Mouse (Mus musculus) hematopoietic stem cell, adult 5-6 weeks (primary cell): Measurements from ENCODE around the gene Cela3b. TPM values are rescaled to one million over a fixed set of nuclear protein-coding genes. Genes with fewer than 3 reads are reported as not detected.
"Not testable (repeated sequence)": the region's sequence is repeated elsewhere in the genome, so short reads cannot be mapped to it uniquely, and the experiment has no call there.

ENCODE experiments used
- ATAC-seq, 2 experiments: fragments of 125-278 bp in 1 of 2; replicated peaks in 1 of 2; 2 replicates each; pipeline ENCODE4 v1.8.0; 2016 to 2017; ENCODE audit warnings: inconsistent platforms in 2 of 2, mild to moderate bottlenecking in 2 of 2, moderate number of reproducible peaks in 2 of 2, low read depth in 1 of 2, moderate TSS enrichment in 1 of 2; ENCODE audit not compliant: low FRiP score in 2 of 2, poor library complexity in 2 of 2, severe bottlenecking in 2 of 2, insufficient read depth in 1 of 2, low TSS enrichment in 1 of 2
- total RNA-seq: library from RNA; stranded (forward); fragments of 172-1452, 232-1000 nt; gene quantifications from 2 replicates; pipeline ENCODE4 v1.2.3, GENCODE M21; 2017

Gene Cela3b
- total RNA-seq, 1 experiment from 2014 or later = not detected

GRCm38 (mm10) chr4:137445881-137446280 lies 15.5 kb upstream of the Cela3b start:
- no peak for ATAC-seq

- ATAC-seq = 0 out of 4 replicates have a peak, but pooled peaks of 1 of the 2 experiments have one; percentile 43
Observed at GRCm38 (mm10) chr4:137443625-137444024, 13.3 kb upstream of the Cela3b start.

- ATAC-seq = no peak
Observed at GRCm38 (mm10) chr4:137441332-137441731, 11.0 kb upstream of the Cela3b start.

GRCm38 (mm10) chr4:137438842-137439241 lies 8.5 kb upstream of the Cela3b start:
- ATAC-seq = peak; percentile 32 to 44; a peak in 1 of 4 replicates

- ATAC-seq = no peak
Observed at GRCm38 (mm10) chr4:137436979-137437669, 6.8 kb upstream of the Cela3b start.

GRCm38 (mm10) chr4:137432700-137433550 lies 2.6 kb upstream of the Cela3b start:
- ATAC-seq = not testable (repeated sequence)

- no peak for ATAC-seq
Observed at GRCm38 (mm10) chr4:137417712-137418564, 12.4 kb downstream of the Cela3b start.

GRCm38 (mm10) chr4:137414936-137415335 lies 15.4 kb downstream of the Cela3b start:
- no peak for ATAC-seq

- ATAC-seq = not testable (repeated sequence)
Observed at GRCm38 (mm10) chr4:137412185-137412709, 18.1 kb downstream of the Cela3b start.

GRCm38 (mm10) chr4:137409691-137410090 lies 20.6 kb downstream of the Cela3b start, which contains the start of gene Cela3a:
Gene Cela3a (minus strand): TSS chr4:137409791.
- ATAC-seq = no peak

- ATAC-seq = no peak
Observed at GRCm38 (mm10) chr4:137405571-137405970, 24.8 kb downstream of the Cela3b start.

- no peak for ATAC-seq
Observed at GRCm38 (mm10) chr4:137396641-137397525, 33.5 kb downstream of the Cela3b start.

GRCm38 (mm10) chr4:137393378-137394135 lies 36.8 kb downstream of the Cela3b start:
- no peak for ATAC-seq

- no peak for ATAC-seq
Observed at GRCm38 (mm10) chr4:137392874-137393273, 37.5 kb downstream of the Cela3b start.

GRCm38 (mm10) chr4:137391287-137391686 lies 39.1 kb downstream of the Cela3b start:
- ATAC-seq = no peak

- no peak for ATAC-seq
Observed at GRCm38 (mm10) chr4:137390196-137390595, 40.1 kb downstream of the Cela3b start.
